Mouse (Mus musculus) retina, postnatal 7 days (tissue): ENCODE results near the gene Tbc1d14.
A peak's percentile ranks its signal among the peaks of the same experiment; 100 is the strongest.

Source experiments
- DNase-seq: peaks from one replicate; pipeline ENCODE4 v3.0.0-alpha.2; 2012; ENCODE audit warnings: low read depth, low spot score

Gene Tbc1d14

DNA sequence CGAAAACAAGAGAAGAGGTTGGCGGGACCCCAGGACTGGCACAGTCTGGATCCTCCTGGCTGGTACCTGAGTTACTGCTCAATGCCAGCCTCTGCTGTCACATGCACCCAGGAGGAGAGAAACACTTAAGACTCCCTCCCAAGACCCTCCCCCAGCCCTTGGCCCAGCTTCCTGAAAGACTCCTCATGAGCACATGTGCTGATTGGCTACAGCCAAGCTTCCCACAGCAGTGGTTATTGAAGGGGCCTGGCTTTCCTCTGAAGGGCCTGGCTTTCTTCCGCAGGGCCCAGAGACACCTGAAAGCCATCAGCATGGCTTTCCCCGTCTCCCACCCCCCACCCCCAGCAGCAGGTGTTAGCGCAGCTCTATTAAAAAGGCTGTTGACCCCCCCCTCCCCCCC, at the start of gene Tbc1d14:
Gene Tbc1d14, minus strand, starts transcription at position 101 of the 400 bp plus-strand sequence.
- no peak for DNase-seq

DNA sequence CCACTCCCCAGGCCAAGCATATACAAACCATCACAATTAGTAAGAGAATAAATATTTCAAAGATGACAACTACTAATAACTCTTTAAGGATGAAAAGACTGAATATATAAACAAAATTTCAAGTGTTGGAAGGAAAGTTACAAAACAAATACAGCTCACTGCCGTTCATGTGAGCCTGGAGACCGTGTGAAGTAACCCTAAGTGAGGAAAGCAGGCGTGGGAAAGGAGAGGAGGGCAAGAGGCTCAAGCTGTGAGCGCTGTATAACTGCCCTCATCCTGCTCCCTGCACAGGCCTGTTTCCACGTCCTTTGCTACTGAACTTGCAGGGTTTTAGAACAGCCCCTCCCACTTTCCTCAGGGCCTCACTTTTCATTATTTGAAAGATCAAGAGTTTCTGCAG, 32.5 kb upstream of the Tbc1d14 start:
- DNase-seq: no peak

DNA sequence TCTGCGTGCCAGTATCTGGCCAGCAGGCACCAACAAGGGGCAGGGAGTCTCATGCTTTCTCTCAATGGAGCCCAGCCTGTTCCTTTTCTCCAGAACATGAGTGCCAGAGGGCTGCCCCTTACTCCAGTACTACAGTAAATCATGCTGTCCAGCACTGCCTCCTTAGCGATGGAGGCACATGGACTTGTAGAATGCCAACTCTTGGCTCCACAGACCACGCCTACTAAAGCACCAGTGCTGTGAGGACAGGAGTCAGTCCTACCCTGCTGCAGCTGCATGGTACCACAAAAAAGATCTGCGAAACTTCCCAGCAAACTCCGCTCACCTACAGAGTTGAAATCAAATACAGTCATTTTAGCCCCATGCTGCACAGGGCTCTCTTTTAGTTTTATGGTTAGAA, 30.6 kb upstream of the Tbc1d14 start:
- DNase-seq: no peak

DNA sequence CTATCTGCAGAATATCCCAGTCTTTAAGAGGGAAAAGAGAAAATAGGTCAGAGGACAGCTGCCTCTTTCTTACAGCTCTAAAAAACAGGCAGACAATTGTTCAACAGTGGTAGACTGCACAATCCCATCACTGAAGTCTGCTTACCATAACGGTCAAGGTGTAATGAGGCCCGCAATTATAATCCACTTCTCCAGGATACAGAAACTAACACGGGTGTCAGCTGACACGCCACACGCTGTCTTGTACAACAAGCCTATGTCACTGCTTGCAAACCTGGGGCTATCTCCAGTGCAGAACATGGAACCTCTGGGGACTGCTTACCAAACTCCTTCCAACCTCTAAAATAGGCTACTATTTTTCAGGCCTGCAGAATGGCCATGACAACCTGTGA, 28.0 kb upstream of the Tbc1d14 start:
- no peak for DNase-seq

DNA sequence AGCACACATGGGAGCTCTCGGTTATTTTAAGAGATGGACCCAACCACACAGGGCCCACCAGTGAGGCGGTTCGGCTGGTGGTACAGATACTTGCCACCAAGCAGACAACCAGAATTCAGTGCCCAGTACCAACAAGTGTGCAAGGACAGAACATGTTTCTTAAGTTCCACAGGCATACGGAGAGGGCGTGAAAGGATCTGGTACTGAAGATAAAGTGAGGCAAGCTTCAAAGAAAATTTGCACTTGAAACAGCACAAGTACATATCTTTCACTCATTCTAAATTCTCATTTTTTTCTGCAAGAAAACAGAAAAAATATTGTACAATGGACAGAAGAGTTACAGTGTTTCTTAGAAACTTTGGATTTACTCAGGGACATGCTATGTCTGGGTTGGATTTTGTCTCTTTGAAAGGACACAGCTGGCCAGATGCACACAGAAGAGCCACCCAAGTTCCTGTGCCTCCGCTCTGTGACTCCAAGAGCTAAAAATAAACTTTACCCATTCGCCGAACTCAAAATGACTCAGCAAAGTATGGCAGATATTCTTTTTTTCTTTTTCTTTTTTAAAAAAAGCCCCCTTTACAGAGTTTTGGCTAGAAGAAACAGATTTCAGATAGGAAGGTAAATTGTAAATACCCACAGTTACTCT, 27.5 kb upstream of the Tbc1d14 start:
- DNase-seq: no peak

DNA sequence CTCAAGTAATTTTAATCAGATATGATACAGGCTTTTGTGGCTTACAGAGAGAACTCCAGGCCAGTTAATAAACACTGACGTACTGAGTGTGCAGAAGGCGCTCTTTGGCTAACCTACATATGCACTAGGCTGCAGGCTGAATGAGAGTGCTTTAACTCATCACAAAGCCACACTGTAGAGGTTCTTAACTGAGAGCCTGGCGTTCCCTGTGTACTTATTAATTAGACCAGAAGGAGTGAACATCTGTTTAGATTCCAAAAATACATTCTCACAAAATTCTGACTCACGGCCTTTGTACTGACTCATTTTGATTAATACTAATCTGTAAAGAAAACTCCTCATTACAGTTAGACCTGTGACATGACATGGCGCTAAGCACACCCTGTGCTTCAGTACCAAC, 25.8 kb upstream of the Tbc1d14 start:
- no peak for DNase-seq

DNA sequence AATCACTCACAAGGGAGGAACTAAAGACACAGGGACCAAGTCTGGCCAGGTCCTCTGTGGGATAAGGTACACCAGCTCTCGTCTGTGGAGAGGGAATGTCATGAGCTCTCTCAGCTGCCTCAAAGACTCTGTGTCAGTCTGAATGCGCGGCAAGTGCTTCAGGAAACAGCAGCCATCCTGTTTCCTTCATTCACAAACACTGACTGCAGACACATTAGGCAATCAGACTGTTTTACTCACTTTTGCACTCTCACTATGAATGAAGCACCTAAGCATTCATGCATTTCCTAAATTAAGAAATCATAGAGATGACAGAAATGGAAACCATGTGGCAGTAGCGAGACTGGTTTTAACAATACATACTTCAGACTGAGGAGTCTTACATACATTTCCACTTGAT, 25.3 kb upstream of the Tbc1d14 start:
- no peak for DNase-seq

DNA sequence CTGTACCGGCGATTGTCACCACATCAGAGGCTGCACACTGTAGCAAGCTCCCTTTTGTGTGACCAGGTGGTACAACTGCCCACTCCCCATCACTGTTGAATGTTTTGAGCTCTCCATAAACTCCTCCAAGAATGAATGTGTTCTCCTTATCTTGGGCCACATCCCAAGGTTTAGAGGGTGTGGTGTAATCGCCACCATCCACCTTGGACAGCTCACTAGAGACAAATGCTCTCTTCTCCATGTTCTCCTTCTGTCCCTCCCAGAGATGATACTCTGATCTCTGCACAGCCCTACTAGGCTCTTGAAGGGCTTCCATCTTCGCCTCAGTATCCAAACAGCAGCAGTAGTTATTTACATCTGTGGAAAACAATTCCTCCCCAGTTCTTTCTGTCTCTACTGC, 21.0 kb upstream of the Tbc1d14 start:
- no peak for DNase-seq

DNA sequence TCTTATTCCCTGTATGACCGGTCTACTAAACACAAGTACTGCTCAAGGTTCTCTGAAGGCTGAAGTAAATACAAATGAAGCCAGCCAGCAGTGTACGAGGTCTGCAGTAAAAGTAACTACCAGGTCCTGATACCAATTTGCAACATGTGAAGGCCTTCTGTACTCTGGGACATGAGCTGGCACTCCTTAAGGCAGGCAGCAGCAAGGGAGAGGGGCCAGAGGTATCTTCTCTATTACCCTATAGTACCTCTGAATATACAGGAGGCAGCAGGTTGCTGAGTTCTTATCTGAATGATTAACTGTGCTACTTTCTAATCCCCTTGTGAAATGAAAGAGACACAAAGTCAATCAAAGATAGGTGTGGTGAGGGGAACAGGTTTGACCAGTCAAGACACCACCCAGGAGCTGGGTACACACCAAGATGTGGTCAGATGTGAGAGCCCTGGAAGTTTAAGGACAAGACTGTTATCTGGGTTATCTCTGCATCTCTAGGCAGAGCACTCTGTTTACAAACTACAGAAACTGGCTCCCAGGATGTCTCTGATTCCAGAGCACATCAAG, 15.9 kb upstream of the Tbc1d14 start:
- DNase-seq: no peak

DNA sequence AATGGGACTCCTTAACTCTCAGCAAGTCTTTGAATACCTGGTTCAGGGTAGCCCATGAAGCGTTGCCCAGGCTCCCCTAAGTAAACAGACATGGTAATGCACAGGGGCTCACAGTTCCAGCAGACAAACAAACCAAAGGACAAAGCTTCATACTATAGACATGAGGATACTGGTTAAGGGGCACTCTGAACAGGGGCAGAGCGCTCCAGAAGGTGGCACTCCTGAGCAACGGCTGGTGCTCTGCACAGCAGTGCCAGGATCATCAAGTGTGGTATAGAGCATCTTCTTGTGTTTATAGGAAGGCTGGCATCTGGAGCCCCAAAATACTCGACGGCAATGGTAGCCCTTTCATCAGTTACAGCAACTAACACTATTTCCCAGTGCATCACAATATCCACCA, 10.0 kb upstream of the Tbc1d14 start:
- DNase-seq: no peak

DNA sequence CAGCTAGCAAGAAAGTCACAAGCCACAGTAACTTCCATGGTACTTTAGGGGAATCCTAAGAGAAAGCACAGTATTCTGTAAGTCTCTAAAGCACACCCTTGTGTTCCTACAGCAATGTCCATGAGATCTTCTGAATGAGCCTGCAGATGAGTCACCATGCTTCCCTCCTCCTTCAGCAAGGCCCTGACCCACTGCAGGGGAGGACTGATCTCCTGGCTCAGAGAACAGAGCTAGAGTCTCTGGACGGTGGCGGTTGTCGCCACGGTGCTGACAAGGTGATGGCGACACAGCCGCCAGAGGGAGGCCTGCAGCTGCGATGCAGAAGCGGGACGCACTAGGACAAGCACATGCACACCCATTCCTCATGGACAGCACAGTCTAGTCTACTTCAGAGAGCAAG, 9.0 kb upstream of the Tbc1d14 start:
- no peak for DNase-seq

DNA sequence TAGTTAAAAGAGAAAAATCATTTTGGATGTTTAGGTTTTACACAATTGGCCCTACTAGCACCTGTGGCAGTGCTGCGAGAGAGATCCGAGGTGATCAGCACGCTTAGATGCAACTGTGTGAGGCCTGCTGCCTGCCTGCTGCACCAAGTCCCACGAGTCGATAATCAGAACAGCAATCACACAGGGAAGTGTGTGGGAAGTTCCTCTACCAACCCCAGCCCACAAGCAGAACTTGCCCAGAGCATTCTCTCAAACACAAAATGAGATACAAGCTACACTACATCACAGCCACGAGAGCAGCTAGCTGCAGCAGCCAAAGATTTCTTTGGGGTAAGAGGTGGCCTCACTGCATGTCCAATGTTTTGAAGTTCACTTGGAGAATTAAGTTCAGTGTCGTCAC, 8.4 kb upstream of the Tbc1d14 start:
- DNase-seq: no peak

DNA sequence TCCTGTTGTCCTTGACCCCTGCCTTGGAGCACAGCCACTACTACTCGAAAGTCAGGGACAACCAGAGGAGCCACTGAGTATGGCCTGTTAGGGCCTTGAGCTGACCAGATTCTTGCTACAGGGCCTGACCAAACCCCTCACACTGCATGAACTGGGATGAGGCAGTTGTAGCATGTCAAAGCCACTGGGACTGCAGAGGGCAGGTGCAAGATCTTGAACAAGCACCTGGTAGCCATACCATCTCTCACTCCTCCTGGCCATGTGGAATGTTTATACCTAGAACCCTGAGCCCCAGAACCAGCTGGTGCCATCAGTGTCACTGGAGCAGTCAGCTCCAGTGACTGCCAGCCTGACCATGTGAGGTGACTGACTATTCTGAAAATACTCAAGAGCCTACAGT, 5.8 kb upstream of the Tbc1d14 start:
- DNase-seq: no peak

DNA sequence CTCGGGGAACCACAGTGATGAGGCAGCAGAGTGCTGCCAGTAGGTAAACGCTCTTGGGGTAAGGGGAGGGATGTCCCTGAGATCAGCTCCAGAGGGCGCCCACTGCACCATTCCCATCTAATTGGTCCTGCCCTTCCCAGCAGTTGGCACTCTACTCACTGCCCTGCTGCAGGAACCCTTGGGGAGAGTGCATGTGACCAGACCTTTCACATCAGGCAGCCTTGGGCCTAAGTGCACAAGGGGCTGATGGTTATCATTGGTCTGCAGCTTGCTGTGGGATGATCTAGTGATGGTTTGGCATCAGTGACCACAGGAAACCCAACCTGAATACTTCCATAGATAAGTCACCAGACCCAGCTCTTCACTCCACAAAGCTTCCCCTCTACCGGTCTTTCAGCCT, 4.6 kb upstream of the Tbc1d14 start:
- no peak for DNase-seq

DNA sequence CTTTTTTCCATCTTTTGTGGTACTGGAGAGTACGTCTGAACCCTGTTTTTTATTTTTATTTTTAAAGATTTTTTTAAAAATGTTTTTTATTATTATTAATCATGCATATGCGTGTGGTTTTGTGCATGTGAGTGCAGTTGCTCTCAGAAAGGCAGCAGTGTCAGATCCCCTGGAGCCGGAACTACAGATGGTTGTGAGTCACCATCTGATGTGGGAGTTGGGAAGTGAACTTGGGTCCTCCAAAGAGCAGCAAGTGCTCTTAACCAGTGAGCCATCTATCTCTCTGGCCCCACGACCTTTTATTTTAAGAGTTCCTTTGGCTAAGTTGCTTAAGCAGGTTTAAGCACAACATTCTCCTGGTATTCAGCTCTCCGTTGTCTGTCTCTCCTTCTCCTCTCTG, 3.1 kb upstream of the Tbc1d14 start:
- no peak for DNase-seq

DNA sequence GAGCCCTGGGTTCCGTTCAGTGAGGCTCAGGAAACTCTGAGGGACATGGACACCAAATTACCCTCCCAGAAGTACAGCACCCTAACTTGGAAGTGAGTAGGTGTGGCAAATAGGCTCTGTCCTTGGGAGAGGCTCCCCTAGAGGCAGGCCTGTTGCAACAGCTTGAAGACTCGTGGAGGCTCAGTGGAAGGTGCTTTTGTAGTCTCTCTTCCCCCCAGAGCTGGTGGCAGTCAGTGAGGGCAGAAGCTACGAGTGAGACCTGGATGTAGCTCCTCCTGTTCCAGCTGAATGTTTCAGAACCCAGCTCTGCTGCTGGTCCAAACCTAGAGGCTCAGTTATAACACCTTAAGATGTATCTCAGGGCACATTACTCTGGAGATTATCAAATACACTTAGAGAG, 2.0 kb upstream of the Tbc1d14 start:
- no peak for DNase-seq

DNA sequence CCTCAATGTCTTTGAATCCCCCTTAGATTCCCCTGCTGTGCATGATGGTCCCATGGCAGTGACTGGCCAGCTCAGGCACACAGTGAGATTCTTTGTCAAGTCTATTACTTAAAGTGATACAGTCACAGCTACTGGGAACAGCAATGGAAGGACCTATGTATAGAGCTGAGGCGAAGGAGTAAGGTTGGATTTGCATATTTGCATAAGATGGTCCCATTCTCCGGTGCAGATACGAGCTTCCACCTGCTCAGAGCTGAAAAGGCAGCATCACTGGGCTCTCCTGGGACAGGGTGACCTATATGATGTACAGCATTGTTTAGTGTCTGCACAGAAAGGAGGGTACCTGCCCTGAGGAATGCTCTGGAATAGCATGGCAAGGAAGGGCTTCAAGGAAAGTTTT, 1.3 kb upstream of the Tbc1d14 start:
- DNase-seq: no peak

DNA sequence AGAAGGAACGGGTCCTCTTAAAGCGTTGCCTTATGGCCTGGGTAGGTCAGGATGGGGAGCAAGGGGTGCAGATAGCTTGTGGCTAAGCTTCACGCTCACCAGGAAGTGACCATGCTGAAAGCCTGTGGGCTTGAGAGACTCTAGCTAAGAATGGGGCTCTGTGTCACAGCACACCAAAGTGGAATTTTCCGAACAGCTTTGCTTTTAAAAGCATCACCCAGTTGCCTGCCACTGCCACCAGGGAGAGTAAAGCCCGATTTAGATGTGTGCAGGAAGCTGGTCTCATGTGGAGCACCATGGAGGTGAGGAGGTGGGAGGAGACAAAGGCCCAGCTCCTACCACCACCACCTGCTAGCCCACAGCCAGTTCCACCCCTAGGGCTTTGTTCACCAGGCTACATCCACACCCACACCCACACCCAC, 2.6 kb downstream of the Tbc1d14 start:
- no peak for DNase-seq

DNA sequence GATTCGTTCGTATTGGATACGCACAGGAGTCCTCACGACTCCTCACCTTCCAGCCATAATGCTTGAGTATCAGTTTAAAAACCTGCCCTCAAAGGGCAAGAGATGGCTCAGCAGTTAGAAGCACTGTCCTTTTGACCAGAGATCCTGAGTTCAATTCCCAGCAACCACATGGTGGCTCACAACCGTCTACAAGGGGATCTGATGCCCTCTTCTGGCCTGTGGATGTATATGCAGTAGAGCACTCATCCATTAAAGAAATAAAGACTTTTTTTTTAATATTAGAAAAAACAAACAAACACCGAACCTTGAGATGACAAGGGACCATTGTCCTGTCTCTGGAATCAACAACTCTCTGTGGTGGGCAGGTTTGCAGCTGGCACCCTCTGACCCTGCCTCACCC, 8.8 kb downstream of the Tbc1d14 start:
- DNase-seq: no peak

DNA sequence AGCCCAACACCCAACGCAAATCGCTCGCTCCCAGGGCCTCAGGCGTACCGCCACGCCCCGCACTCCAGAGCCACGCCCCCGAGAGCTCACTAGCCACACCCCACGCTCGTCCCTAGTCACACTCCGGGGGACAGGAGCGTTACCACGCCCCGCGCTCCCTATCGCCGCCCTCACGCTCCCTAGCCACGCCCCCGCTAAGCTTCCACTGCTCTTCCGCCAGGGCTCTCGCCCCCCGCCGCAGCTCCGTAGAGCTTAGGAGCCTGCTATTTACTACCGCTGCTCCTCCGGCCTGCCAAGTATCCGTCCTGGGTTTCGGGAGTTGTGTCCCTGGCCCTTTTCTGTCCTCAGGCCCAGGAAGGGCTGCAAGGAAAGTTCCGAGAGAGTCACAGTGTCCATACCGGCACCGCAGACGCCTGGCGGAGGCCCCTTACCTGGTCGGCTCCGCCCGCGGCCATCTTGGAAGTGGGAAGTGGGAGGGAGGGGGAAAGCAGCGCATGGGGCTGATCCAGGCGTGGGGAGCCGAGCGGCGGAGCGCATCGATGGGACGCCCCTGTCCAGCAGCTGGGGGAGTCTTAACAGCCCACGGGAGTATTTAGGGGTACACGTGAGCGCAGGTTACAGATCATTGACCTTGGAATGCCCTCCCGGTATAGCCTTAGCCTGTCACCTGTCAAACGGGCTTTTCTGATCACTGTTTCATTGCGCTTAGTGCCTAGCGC, 11.0 kb downstream of the Tbc1d14 start:
- peak; percentile 99 for DNase-seq

DNA sequence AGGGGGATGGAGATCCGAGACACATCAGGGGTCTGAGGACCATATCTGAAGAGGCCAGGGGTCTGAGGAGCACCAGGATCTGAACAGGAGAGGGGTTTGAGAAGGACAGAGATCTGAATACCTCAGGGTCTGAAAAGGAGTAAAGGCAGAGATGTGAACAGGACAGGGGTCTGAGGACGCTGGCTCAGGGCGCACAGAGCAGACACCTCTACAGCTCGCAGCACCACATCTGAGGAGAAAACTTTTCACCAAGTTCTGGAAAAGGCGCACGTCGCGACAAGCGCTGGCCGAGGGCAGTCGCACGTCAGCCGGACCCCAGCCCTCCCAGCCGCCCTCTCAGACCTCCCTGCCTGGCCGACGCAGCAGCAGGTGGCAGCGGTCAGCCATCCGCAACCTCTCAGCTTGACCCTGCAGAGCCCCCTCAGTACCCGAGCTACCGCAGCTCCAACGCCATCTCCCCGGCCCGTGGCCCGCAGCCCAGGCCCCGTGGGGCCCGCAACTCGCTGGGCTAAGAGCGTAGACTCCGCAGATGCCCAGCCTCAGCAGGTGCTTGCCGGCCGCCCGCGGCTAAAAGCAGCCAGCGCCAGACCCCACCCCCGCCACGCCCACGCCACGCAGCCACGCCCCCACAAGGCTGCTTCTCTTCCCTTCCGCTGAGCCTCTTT, 11.7 kb downstream of the Tbc1d14 start:
- no peak for DNase-seq

DNA sequence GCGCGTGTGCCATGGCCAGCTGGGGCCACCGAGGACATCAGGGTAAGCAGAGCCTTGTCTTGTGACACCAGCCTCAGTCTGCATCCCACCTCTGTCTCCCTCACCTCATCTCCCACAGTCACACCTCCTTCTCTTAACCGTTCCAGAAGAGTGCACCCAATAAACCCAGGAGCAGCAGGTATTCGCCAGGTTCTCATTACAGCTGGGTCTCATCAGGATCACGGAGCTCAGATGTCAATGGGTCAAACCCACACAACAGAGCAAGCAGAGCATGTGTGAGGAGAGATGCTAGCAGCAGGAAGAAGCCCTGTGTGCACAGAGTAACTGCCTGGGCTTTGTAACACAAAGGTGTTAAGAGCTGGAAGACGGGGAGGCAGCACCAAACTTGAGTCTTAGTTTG, 13.1 kb downstream of the Tbc1d14 start:
- no peak for DNase-seq

DNA sequence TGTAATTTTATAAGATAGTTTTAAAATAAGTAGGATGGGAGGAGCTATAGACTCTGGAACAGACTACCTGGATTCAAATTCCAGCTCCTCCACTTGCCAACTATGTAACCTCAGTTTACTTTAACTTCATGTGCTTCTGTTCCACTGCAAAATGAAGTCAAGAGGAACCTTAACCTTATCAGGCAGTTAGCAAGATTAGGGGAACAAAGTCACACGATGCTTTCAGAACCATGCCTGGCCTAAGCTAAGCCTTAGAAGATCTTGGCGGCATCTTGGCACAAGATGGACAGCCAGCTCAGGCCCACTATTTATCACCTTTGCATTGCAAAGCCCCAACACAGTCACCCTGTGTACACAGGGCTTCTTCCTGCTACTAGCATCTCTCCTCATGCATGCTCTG, 14.1 kb downstream of the Tbc1d14 start:
- DNase-seq: no peak
